Mouse (Mus musculus) layer of hippocampus, adult 2 months (tissue): ENCODE results near the gene Flywch2. TPM values are rescaled to one million over a fixed set of nuclear protein-coding genes. Genes with fewer than 3 reads are reported as not detected.

ENCODE experiments used
- DNase-seq, 2 experiments: peaks; one replicate each; pipeline ENCODE4 v3.0.0; 2022; ENCODE audit warnings: low spot score in 2 of 2
- H3K27ac ChIP-seq: fragments of 200-600 bp; 2 replicates; pipeline ENCODE4 v1.8.1; 2022
- H3K4me3 ChIP-seq: fragments of 200-600 bp; 2 replicates; pipeline ENCODE4 v1.8.1; 2022; ENCODE audit warnings: mild to moderate bottlenecking
- CTCF ChIP-seq: fragments of 200-600 bp; conservative IDR thresholded peaks from 2 replicates; pipeline ENCODE4 v1.8.1; 2022; ENCODE audit warnings: antibody characterized with exemption, mild to moderate bottlenecking, moderate library complexity
- microRNA-seq, 2 experiments: library from miRNA; unstranded; fragments of <30 nt; microRNA quantifications; one replicate each; pipeline ENCODE4 v1.2.0; 2021
- total RNA-seq, 2 experiments: library from RNA; stranded (reverse); gene quantifications; 2 replicates each; pipeline ENCODE4 v1.2.3; 2021

Flywch2 gene
- total RNA-seq, 2 experiments from 2014 or later, result 10.6 to 12.3 TPM

DNA sequence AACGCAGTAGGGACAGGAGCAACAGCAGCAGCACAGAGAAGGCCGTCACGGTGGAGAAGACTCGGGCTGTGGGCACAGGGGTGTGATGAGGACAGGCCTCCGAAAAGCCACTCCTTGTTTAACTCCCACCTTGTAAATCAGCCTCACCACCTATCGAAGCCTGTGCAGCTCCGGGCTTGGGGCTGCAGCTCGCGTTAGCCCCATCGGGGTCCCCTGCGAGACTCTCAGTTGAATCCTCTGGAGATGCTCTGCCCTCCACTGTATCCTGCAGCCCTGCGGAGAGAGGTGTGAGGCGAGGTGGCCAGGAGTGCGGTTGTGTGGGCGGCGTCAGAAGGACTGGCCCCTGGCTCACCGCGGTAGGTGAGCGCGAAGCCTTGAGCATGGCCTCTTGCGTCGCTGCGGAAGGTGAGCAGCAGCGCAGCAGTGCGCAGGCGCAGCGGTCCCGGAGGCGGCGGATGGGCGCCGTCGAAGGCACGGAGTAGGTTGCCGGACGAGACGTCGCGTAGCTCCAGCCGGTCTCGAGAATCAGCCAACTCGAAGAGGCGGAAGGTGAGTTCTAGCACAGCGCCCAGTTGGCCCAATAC lies 43.6 kb downstream of the Flywch2 start:
- TF ChIP-seq CTCF, result no peak
- DNase-seq, result no peak
- Histone ChIP-seq H3K4me3 (peak overlapping the region; percentile 27; the same call in 1 of the 2 replicates), H3K27ac (no peak overlapping the region)

DNA sequence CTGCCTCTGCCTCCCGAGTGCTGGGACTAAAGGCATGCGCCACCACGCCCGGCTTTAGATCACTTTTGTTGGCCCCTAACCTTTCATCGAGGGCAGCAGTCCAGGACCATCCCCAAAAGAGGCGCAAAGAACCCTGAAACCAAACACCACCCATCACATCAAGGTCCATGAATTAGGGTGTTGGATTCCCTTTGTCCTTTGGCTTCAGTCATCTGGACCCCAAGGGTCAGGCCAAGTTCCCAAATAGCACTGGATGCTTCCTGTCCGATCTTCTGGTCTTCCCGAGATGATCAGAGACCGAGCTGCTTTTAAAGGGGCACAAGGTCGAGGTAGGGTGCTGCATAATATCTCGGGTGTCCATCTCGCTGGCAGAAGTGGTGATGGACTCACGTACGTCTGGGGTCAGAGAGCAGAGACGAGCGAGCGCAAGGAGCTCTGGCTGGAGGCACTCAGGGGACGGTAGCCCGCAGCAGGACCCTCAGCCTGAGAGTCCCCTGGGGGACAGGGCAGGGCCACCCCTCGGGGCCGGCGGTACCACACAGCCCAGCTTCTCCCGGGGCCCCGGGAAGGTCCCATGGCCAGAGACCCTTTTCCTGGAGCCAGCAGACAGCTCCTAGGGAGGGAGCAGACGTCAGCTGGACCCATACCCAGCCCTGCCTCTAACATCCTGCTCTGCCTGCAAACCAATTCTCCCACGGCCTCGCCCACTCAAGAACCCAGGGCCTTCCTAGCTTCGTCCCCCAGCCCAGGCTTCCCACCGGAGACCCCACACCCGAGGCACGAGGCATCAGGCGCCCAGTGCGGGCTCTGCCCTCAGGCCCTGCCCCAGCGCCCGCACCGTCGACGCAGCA lies 44.3 kb downstream of the Flywch2 start:
- no peak for TF ChIP-seq CTCF
- Histone ChIP-seq H3K4me3 (no peak overlapping the region; the same call in 1 of the 2 replicates), H3K27ac (no peak overlapping the region)
- no peak for DNase-seq

DNA sequence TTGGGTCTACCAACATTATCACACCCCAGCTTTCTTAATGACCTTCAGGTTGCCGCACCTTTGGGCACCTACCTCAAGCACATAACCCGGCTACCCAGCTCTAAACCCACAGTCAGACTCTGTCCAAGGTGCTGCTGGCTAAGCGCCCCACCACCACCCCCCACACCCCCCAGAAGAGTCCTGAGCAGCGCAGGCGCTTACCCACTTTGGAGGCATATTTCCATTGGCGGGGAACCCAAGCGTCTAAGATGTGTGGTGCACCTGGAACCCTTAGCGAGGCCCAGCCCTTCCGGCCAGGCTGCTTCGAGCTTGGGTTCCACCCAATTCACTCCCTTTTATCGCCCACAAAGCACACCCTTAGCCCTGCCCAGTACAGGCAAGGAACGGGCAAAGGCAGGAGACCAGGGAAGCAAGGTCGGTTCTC lies 45.3 kb downstream of the Flywch2 start, which contains the start of gene Paqr4:
Gene Paqr4, minus strand, starts transcription at position 270 of the 424 bp plus-strand sequence.
- DNase-seq, result no peak
- no peak for TF ChIP-seq CTCF

GRCm38 (mm10) chr17:23740136-23740584 lies 45.7 kb downstream of the Flywch2 start:
- Histone ChIP-seq H3K27ac (peak overlapping the region; percentile 97), H3K4me3 (peak overlapping the region; percentile 81)
- peak; percentile 91 to 94 for DNase-seq
- no peak for TF ChIP-seq CTCF

More for the DNA sequence above, 45.3 kb downstream of the Flywch2 start, which contains the start of gene Paqr4:
- Histone ChIP-seq H3K27ac (peak within 1 kb of the TSS; percentile 97), H3K4me3 (peak within 1 kb of the TSS; percentile 81)

- peak overlapping the region; percentile 81 for H3K4me3 ChIP-seq
- peak in 1 of 2 experiments; percentile 37 for DNase-seq
- TF ChIP-seq CTCF, result no peak
- peak overlapping the region; percentile 97 for H3K27ac ChIP-seq
Observed at GRCm38 (mm10) chr17:23739202-23740135, 46.4 kb downstream of the Flywch2 start.

GRCm38 (mm10) chr17:23738836-23739201 lies 47.1 kb downstream of the Flywch2 start:
- TF ChIP-seq CTCF, result no peak
- peak overlapping the region; percentile 81 for H3K4me3 ChIP-seq
- H3K27ac ChIP-seq, result peak overlapping the region; percentile 97
- no peak for DNase-seq

GRCm38 (mm10) chr17:23737493-23738445 lies 48.1 kb downstream of the Flywch2 start:
- Histone ChIP-seq H3K27ac (0 out of 2 replicates have a peak overlapping the region, but pooled peaks have one; percentile 97), H3K4me3 (peak overlapping the region; percentile 1; the same call in 1 of the 2 replicates)
- TF ChIP-seq CTCF, result peak; percentile 62
- no peak for DNase-seq

- Histone ChIP-seq H3K4me3 (no peak overlapping the region), H3K27ac (no peak overlapping the region)
- TF ChIP-seq CTCF, result no peak
- no peak for DNase-seq
Observed at GRCm38 (mm10) chr17:23734341-23734740, 51.5 kb downstream of the Flywch2 start.

DNA sequence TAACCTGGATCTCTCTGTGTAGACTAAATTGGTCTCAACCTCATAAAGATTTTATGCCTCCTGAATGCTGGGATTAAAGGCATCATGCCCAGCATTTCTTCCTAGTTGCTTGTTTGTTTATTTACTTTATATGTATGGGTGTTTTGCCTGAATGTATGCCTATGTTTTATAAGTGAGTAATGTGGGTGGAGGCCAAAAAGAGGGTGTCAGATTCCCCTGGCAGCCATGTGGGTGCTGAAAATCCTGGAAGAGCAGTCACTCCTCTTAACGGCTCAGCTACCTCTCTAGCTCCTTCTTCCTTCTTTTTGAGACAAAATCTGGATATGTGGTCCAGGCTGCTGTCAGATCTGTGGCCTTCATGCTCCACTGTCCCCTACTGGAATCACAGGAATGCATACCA lies 55.4 kb downstream of the Flywch2 start:
- Histone ChIP-seq H3K27ac (no peak overlapping the region), H3K4me3 (no peak overlapping the region)
- no peak for DNase-seq
- TF ChIP-seq CTCF, result no peak

Small RNA genes lying within 50 kb of the gene (microRNA-seq; reads per million reads assigned to microRNA genes)
- gene Mir5125, result 0.96 to 1.1 reads per million in 2 experiments

Other genes starting within 250 kb of the Flywch2 start
- 1 to 10 TPM; 5.7 to 6.9 TPM for gene Zfp213, start 221.8 kb downstream of the Flywch2 start, total RNA-seq
- 10 to 100 TPM; 30.1 to 33.6 TPM for gene Zfp13, start 186.6 kb downstream of the Flywch2 start, total RNA-seq
- gene Zscan10, start 185.2 kb downstream of the Flywch2 start, total RNA-seq, result not detected
- gene Mmp25, start 140.8 kb downstream of the Flywch2 start, total RNA-seq, result under 1 TPM in 1 of 2 experiments, not detected in 1; 0.17 TPM
- gene Bicdl2, start 125.6 kb downstream of the Flywch2 start, total RNA-seq, result not detected
- gene Hcfc1r1, start 112.5 kb downstream of the Flywch2 start, total RNA-seq, result 100 to 1,000 TPM; 110 to 118 TPM
- 1 to 10 TPM; 7.1 to 7.6 TPM for gene Thoc6, start 112.2 kb downstream of the Flywch2 start, total RNA-seq
- 1 to 10 TPM; 5.5 to 6.3 TPM for gene Tnfrsf12a, start 108.6 kb downstream of the Flywch2 start, total RNA-seq
- gene Cldn6, start 106.8 kb downstream of the Flywch2 start, total RNA-seq, result not detected
- gene Cldn9, start 102.1 kb downstream of the Flywch2 start, total RNA-seq, result under 1 TPM in 1 of 2 experiments, not detected in 1; 0.25 TPM
- gene 1520401A03Rik, start 63.3 kb downstream of the Flywch2 start, total RNA-seq, result under 1 TPM; 0.25 to 0.64 TPM
- gene Pkmyt1, start 59.7 kb downstream of the Flywch2 start, total RNA-seq, result 1 to 10 TPM; 3.4 to 3.5 TPM
- gene Paqr4, start 45.2 kb downstream of the Flywch2 start, total RNA-seq, result 10 to 100 TPM; 46.2 to 48.3 TPM
- gene Kremen2, start 40.2 kb downstream of the Flywch2 start, total RNA-seq, result under 1 TPM; 0.23 to 0.32 TPM
- gene Flywch1, start 14.5 kb downstream of the Flywch2 start, total RNA-seq, result 100 to 1,000 TPM; 310 to 345 TPM
- gene Srrm2, start 4.5 kb upstream of the Flywch2 start, total RNA-seq, result 100 to 1,000 TPM; 613 to 663 TPM
- 100 to 1,000 TPM; 332 to 341 TPM for gene Elob, start 43.1 kb upstream of the Flywch2 start, total RNA-seq
- not detected for gene Prss33, start 50.0 kb upstream of the Flywch2 start, total RNA-seq
- not detected for gene Prss32, start 57.8 kb upstream of the Flywch2 start, total RNA-seq
- 1 to 10 TPM; 1.9 to 2.2 TPM for gene Prss41, start 58.1 kb upstream of the Flywch2 start, total RNA-seq
- gene Prss21, start 82.0 kb upstream of the Flywch2 start, total RNA-seq, result not detected
- not detected for gene Dcpp1, start 94.8 kb upstream of the Flywch2 start, total RNA-seq
- gene Dcpp2, start 94.8 kb upstream of the Flywch2 start, total RNA-seq, result not detected
- gene Dcpp3, start 131.4 kb upstream of the Flywch2 start, total RNA-seq, result not detected
- not detected for gene Sbp, start 155.6 kb upstream of the Flywch2 start, total RNA-seq
- gene Sbpl, start 169.2 kb upstream of the Flywch2 start, total RNA-seq, result not detected
- under 1 TPM in 1 of 2 experiments, not detected in 1; 0.32 TPM for gene Prss30, start 194.5 kb upstream of the Flywch2 start, total RNA-seq
- gene Prss22, start 212.0 kb upstream of the Flywch2 start, total RNA-seq, result not detected